In genomic region chr7:120865100-120865499, GRCm38 (mm10) we compare ENCODE assay signal across 9 mouse cellular contexts. TPM values are rescaled to one million over a fixed set of nuclear protein-coding genes. Genes with fewer than 3 reads are reported as not detected.
DNase-seq lines count a peak whose midpoint lies in the region; ATAC-seq and TF ChIP-seq lines count a peak whose summit lies in the region.
"Had no signal": no experiment of that assay in that cellular context is flagged by ENCODE, and none has a peak within 500 bp of the region (broad histone marks: within the 10 kb centered on the region; RNA-seq: fewer than 3 reads in every experiment).

No protein-coding gene starts in this region.

- no peaks in the 10 kb centered on the region for H3K27me3 ChIP-seq in G1E (ENCODE audit: insufficient read depth, low read length)
- H3K27me3 ChIP-seq in heart, adult 2 months (ENCODE audit: control insufficient read depth, insufficient read depth, low read length): no peaks in the 10 kb centered on the region

- peaks cover 76% of the 10 kb centered on the region for H3K36me3 ChIP-seq in G1E (replicated peaks)
- H3K36me3 ChIP-seq in heart, adult 2 months (ENCODE audit: control insufficient read depth, insufficient read depth, low read length): peaks cover 4% of the 10 kb centered on the region

- peak; percentile 72 for ATAC-seq in G1E (ENCODE audit: extremely low read depth, insufficient number of reproducible peaks, low FRiP score, poor library complexity, severe bottlenecking)

- DNase-seq in G1E (ENCODE audit: low spot score): peak; percentile 63
- DNase-seq in c-Kit-positive CD71-positive TER-119-negative erythroid progenitor cells, embryonic 14.5 days (ENCODE audit: low read depth): peak; percentile 81
- DNase-seq in heart, adult 2 months: peak; percentile 59 to 61
- peak; percentile 28 for DNase-seq in kidney, adult 9 months
- peak; percentile 37 for DNase-seq in lung, postnatal 10 days
- peak; percentile 80 for DNase-seq in retina, postnatal 1 day
- DNase-seq in right cerebral cortex, postnatal 25 days: no peak
- no peak for DNase-seq in gastrocnemius, adult 18-20 months (ENCODE audit: low spot score)

- H3K27ac ChIP-seq in heart, adult 2 months: peak overlapping the region; percentile 59; the same call in 1 of the 2 replicates

- peaks cover 94% of the 10 kb centered on the region for H3K4me1 ChIP-seq in G1E (ENCODE audit: insufficient read depth, low read depth, low read length)
- H3K4me1 ChIP-seq in heart, adult 2 months (ENCODE audit: control insufficient read depth, insufficient read depth, low read length): peaks cover 17% of the 10 kb centered on the region

- TF ChIP-seq POLR2A in heart, adult 2 months (IDR thresholded peaks at IDR 0.05; ENCODE audit: insufficient read depth, low read depth, low read length): no peak

- no peak overlapping the region for H3K9ac ChIP-seq in heart, adult 2 months (ENCODE audit: low read depth, low read length)

- 20% methylated on average over 7 of the region's 7 CpGs for WGBS in heart, adult 2 months

- H3K79me2 ChIP-seq in heart, adult 2 months (replicated peaks; ENCODE audit: control insufficient read depth, insufficient read depth, low read length): peaks cover 1% of the 10 kb centered on the region; the same call in 1 of the 2 replicates

- intact Hi-C loops in heart, adult 2 months (cut with DNase I): no loop called here

- H3K9me3 ChIP-seq in G1E (replicated peaks): no peaks in the 10 kb centered on the region

- TF ChIP-seq EP300 in heart, adult 2 months (IDR thresholded peaks at IDR 0.05; ENCODE audit: insufficient read depth, low read depth, low read length): 0 out of 2 replicates have a peak, but pooled peaks have one; percentile 15

- H3K4me3 ChIP-seq in G1E (ENCODE audit: low read depth, low read length): no peak overlapping the region; the same call in 1 of the 2 replicates
- 0 out of 2 replicates have a peak overlapping the region, but pooled peaks have one; percentile 27 for H3K4me3 ChIP-seq in heart, adult 2 months

- no peak for TF ChIP-seq CTCF in G1E (IDR thresholded peaks at IDR 0.05; ENCODE audit: low read depth, low read length)
- 0 out of 2 replicates have a peak, but pooled peaks have one; percentile 9 for TF ChIP-seq CTCF in heart, adult 2 months (IDR thresholded peaks at IDR 0.05)

RNA-seq across cellular contexts. Expression of gene Eef2k, which starts 22.5 kb away (rescaled TPM):
- total RNA-seq in G1E (2014; fragmentation: Nextera tagmentation) (62.3 and 72.9 TPM in 2 replicates), G1E (2017) (185 and 189 TPM in 2 replicates)
- polyA plus RNA-seq in G1E (2012): 89.8 and 107 TPM in 2 replicates
- 10 to 100 TPM; 23.9 to 28.9 TPM for total RNA-seq in heart, adult 2 months (2021)
- polyA plus RNA-seq in heart, adult 2 months (2012; rRNA removed): 22.8 and 27.4 TPM in 2 replicates
- total RNA-seq in gastrocnemius, adult 18-20 months (2021): 10 to 100 TPM; 59.7 to 60.4 TPM

RNA-seq across cellular contexts. Expression of gene Polr3e, which starts 52.4 kb away (rescaled TPM):
- 18.0 and 21.3 TPM in 2 replicates for total RNA-seq in G1E (2014; fragmentation: Nextera tagmentation)
- total RNA-seq in G1E (2017): 26.2 and 27.6 TPM in 2 replicates
- 31.1 and 36.5 TPM in 2 replicates for polyA plus RNA-seq in G1E (2012)
- total RNA-seq in heart, adult 2 months (2021): 1 to 10 TPM; 8.0 to 8.3 TPM
- polyA plus RNA-seq in heart, adult 2 months (2012; rRNA removed): 6.1 and 8.5 TPM in 2 replicates
- 10 to 100 TPM in 1 of 2 experiments, 1 to 10 TPM in 1; 9.0 to 10.0 TPM for total RNA-seq in gastrocnemius, adult 18-20 months (2021)

RNA-seq across cellular contexts. Expression of gene Gm5737, which starts 52.9 kb away (rescaled TPM):
- total RNA-seq in G1E (2014; fragmentation: Nextera tagmentation) (not detected in 2 replicates), G1E (2017) (not detected in 2 replicates)
- polyA plus RNA-seq in G1E (2012): not detected in 2 replicates
- total RNA-seq in heart, adult 2 months (2021): under 1 TPM in 1 of 2 experiments, not detected in 1; 0.34 TPM
- 0.56 and 0.70 TPM in 2 replicates for polyA plus RNA-seq in heart, adult 2 months (2012; rRNA removed)
- total RNA-seq in gastrocnemius, adult 18-20 months (2021): under 1 TPM in 1 of 2 experiments, not detected in 1; 0.47 TPM
- polyA plus RNA-seq: cortical plate, adult 2 months had no signal

Comparison
In these comparisons a context has a peak if more than half of its experiments do, and no peak if none do; other contexts are left out.
1. DNase-seq: peak in G1E (single experiment), c-Kit-positive CD71-positive TER-119-negative erythroid progenitor cells, embryonic 14.5 days (single experiment), heart, adult 2 months (2 of 2), kidney, adult 9 months (single experiment), lung, postnatal 10 days (single experiment) and retina, postnatal 1 day (single experiment); none in right cerebral cortex, postnatal 25 days (single experiment) and gastrocnemius, adult 18-20 months (single experiment).